Mouse (Mus musculus): Measurements from ENCODE around the gene Dgcr6. TPM values are rescaled to one million over a fixed set of nuclear protein-coding genes. Genes with fewer than 3 reads are reported as not detected.

Gene Dgcr6
- total and polyA plus RNA-seq, 2 experiments from 2014 or later, result 23.0 to 83.5 TPM

GRCm38 (mm10) chr16:18068653-18069376, 16.2 kb downstream of the Dgcr6 start:
- WGBS, result 82% methylated on average over 8 of the region's 8 CpGs
- H3K4me3 ChIP-seq (ENCODE audit: low read depth, low read length), result no peak overlapping the region
- no peak overlapping the region for H3K9ac ChIP-seq (replicated peaks; ENCODE audit: low read depth, low read length)
- no peak for ATAC-seq (ENCODE audit: insufficient read depth, low read depth)
- H3K27ac ChIP-seq (ENCODE audit: low read depth), result no peak overlapping the region
- no peak for DNase-seq (ENCODE audit: low spot score)
- H3K4me1 ChIP-seq (ENCODE audit: control insufficient read depth, insufficient read depth), result peaks cover 11% of the 10 kb centered on the region; the same call in 1 of the 2 replicates
- TF ChIP-seq CTCF (IDR thresholded peaks at IDR 0.05; ENCODE audit: low read depth), result no peak
- TF ChIP-seq EP300 (IDR thresholded peaks at IDR 0.05; ENCODE audit: low read depth), result no peak
- H3K36me3 ChIP-seq (replicated peaks; ENCODE audit: control insufficient read depth, insufficient read depth, low read length), result peaks cover 23% of the 10 kb centered on the region
- H3K4me2 ChIP-seq (ENCODE audit: low read depth, low read length), result no peak overlapping the region
- no peaks in the 10 kb centered on the region for H3K27me3 ChIP-seq (ENCODE audit: control insufficient read depth, insufficient read depth, low read length)
- H3K9me3 ChIP-seq (replicated peaks; ENCODE audit: control insufficient read depth, low read length), result no peaks in the 10 kb centered on the region

- H3K4me1 ChIP-seq (ENCODE audit: control insufficient read depth, insufficient read depth), result peaks cover 9% of the 10 kb centered on the region; the same call in 1 of the 2 replicates
- H3K36me3 ChIP-seq (replicated peaks; ENCODE audit: control insufficient read depth, insufficient read depth, low read length), result peaks cover 23% of the 10 kb centered on the region
- TF ChIP-seq EP300 (IDR thresholded peaks at IDR 0.05; ENCODE audit: low read depth) (no peak), CTCF (IDR thresholded peaks at IDR 0.05; ENCODE audit: low read depth) (no peak)
- ATAC-seq (ENCODE audit: insufficient read depth, low read depth) (no peak), DNase-seq (ENCODE audit: low spot score) (no peak)
- no peak overlapping the region for H3K27ac ChIP-seq (ENCODE audit: low read depth)
- no peak overlapping the region for H3K9ac ChIP-seq (replicated peaks; ENCODE audit: low read depth, low read length)
- WGBS, result 87% methylated on average over 5 of the region's 5 CpGs
- no peaks in the 10 kb centered on the region for H3K27me3 ChIP-seq (ENCODE audit: control insufficient read depth, insufficient read depth, low read length)
- H3K9me3 ChIP-seq (replicated peaks; ENCODE audit: control insufficient read depth, low read length), result no peaks in the 10 kb centered on the region
- H3K4me2 ChIP-seq (ENCODE audit: low read depth, low read length), result no peak overlapping the region
- H3K4me3 ChIP-seq (ENCODE audit: low read depth, low read length), result no peak overlapping the region
These were observed 18.1 kb downstream of the Dgcr6 start for GRCm38 (mm10) chr16:18070798-18071197.

- DNase-seq (ENCODE audit: low spot score), result no peak
- WGBS, result 97% methylated on average over 13 of the region's 13 CpGs
These were observed 19.4 kb downstream of the Dgcr6 start for GRCm38 (mm10) chr16:18072089-18072488.

GRCm38 (mm10) chr16:18073259-18073962, 20.8 kb downstream of the Dgcr6 start:
- TF ChIP-seq CTCF (IDR thresholded peaks at IDR 0.05; ENCODE audit: low read depth) (no peak), EP300 (IDR thresholded peaks at IDR 0.05; ENCODE audit: low read depth) (no peak)
- no peak for DNase-seq (ENCODE audit: low spot score)
- peaks cover 23% of the 10 kb centered on the region for H3K36me3 ChIP-seq (replicated peaks; ENCODE audit: control insufficient read depth, insufficient read depth, low read length)
- no peak overlapping the region for H3K9ac ChIP-seq (replicated peaks; ENCODE audit: low read depth, low read length)
- WGBS, result 61% methylated on average over 9 of the region's 9 CpGs
- no peak overlapping the region for H3K4me3 ChIP-seq (ENCODE audit: low read depth, low read length)
- no peaks in the 10 kb centered on the region for H3K4me1 ChIP-seq (ENCODE audit: control insufficient read depth, insufficient read depth)
- H3K4me2 ChIP-seq (ENCODE audit: low read depth, low read length), result no peak overlapping the region
- no peaks in the 10 kb centered on the region for H3K9me3 ChIP-seq (replicated peaks; ENCODE audit: control insufficient read depth, low read length)
- peak overlapping the region; percentile 4; the same call in 1 of the 2 replicates for H3K27ac ChIP-seq (ENCODE audit: low read depth)
- ATAC-seq (ENCODE audit: insufficient read depth, low read depth), result no peak
- H3K27me3 ChIP-seq (ENCODE audit: control insufficient read depth, insufficient read depth, low read length), result no peaks in the 10 kb centered on the region

More at GRCm38 (mm10) chr16:18072089-18072488, 19.4 kb downstream of the Dgcr6 start:
- Histone ChIP-seq H3K4me3 (ENCODE audit: low read depth, low read length) (no peak overlapping the region), H3K4me2 (ENCODE audit: low read depth, low read length) (no peak overlapping the region), H3K36me3 (replicated peaks; ENCODE audit: control insufficient read depth, insufficient read depth, low read length) (peaks cover 23% of the 10 kb centered on the region), H3K9ac (replicated peaks; ENCODE audit: low read depth, low read length) (no peak overlapping the region), H3K9me3 (replicated peaks; ENCODE audit: control insufficient read depth, low read length) (no peaks in the 10 kb centered on the region), H3K27ac (ENCODE audit: low read depth) (no peak overlapping the region), H3K4me1 (ENCODE audit: control insufficient read depth, insufficient read depth) (peaks cover 3% of the 10 kb centered on the region; the same call in 1 of the 2 replicates), H3K27me3 (ENCODE audit: control insufficient read depth, insufficient read depth, low read length) (no peaks in the 10 kb centered on the region)
- TF ChIP-seq CTCF (IDR thresholded peaks at IDR 0.05; ENCODE audit: low read depth), result no peak
- TF ChIP-seq EP300 (IDR thresholded peaks at IDR 0.05; ENCODE audit: low read depth), result no peak
- no peak for ATAC-seq (ENCODE audit: insufficient read depth, low read depth)

- H3K9me3 ChIP-seq (replicated peaks; ENCODE audit: control insufficient read depth, low read length), result no peaks in the 10 kb centered on the region
- H3K4me3 ChIP-seq (ENCODE audit: low read depth, low read length), result no peak overlapping the region
- peak overlapping the region; percentile 4; the same call in 1 of the 2 replicates for H3K27ac ChIP-seq (ENCODE audit: low read depth)
- H3K4me2 ChIP-seq (ENCODE audit: low read depth, low read length), result no peak overlapping the region
- no peaks in the 10 kb centered on the region for H3K27me3 ChIP-seq (ENCODE audit: control insufficient read depth, insufficient read depth, low read length)
- TF ChIP-seq CTCF (IDR thresholded peaks at IDR 0.05; ENCODE audit: low read depth) (no peak), EP300 (IDR thresholded peaks at IDR 0.05; ENCODE audit: low read depth) (no peak)
- DNase-seq (ENCODE audit: low spot score) (no peak), ATAC-seq (ENCODE audit: insufficient read depth, low read depth) (no peak)
- H3K36me3 ChIP-seq (replicated peaks; ENCODE audit: control insufficient read depth, insufficient read depth, low read length), result peaks cover 18% of the 10 kb centered on the region
- 84% methylated on average over 5 of the region's 5 CpGs for WGBS
- no peaks in the 10 kb centered on the region for H3K4me1 ChIP-seq (ENCODE audit: control insufficient read depth, insufficient read depth)
- no peak overlapping the region for H3K9ac ChIP-seq (replicated peaks; ENCODE audit: low read depth, low read length)
These were observed 22.0 kb downstream of the Dgcr6 start for GRCm38 (mm10) chr16:18074611-18075010.

Data from heart, postnatal 0 days (tissue).